Mouse (Mus musculus): ENCODE data around the gene Epx. TPM values are rescaled to one million over a fixed set of nuclear protein-coding genes. Genes with fewer than 3 reads are reported as not detected.

Epx gene
- not detected for polyA plus RNA-seq (2014; fragmentation: Illumina TruSeq; extraction: RNeasy Lipid Tissue Mini Kit (QIAGEN cat#74804); ENCODE audit: low read depth, low replicate concordance)

GRCm38 (mm10) chr11:87875436-87875835 is at the start of gene Epx:
TSS of gene Epx (minus strand) at chr11:87875536.

DNA sequence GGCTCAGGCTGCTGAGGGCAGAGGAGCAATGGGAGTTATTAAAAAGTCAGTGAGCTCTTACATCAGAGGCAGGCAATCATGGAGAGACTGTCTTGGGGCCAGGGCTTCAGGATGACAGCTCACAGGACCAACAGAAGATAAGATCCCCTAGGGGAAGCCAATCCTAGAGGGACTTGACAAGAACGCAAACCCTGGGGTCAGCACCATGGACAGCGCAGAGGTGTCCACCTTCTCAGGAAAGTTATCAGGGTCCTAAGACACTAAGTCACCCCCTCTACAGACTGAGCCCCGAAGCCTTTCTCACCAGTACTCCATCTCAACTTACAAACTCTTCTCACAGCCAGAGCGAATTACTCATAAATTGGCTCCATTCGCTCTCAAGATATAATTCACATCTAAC is 45.6 kb upstream of the Epx start, which contains the start of gene Olfr464:
Gene Olfr464 (minus strand): TSS at position 2 of the 400 bp plus-strand sequence.

DNA sequence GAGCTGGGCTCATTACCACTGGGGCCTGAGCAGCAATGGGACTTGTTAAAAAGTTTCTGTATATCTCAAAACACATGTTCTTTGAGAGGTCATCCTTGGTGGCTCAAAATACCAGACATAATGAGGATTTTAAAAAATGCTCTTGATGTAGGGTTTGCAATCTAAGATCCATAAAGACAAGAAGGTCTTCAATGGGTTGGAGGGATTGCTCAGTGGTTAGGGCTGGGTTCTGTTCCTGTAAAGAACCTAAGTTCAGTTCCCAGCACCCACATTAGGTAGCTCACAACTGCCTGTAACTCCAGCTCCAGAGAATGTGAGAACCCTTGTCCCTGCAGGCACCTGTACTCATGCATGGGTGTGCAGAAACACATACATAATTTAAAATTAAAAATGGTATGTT is 22.0 kb upstream of the Epx start, which contains the start of gene Olfr463:
Gene Olfr463 (minus strand): TSS at position 101 of the 400 bp plus-strand sequence.

DNA sequence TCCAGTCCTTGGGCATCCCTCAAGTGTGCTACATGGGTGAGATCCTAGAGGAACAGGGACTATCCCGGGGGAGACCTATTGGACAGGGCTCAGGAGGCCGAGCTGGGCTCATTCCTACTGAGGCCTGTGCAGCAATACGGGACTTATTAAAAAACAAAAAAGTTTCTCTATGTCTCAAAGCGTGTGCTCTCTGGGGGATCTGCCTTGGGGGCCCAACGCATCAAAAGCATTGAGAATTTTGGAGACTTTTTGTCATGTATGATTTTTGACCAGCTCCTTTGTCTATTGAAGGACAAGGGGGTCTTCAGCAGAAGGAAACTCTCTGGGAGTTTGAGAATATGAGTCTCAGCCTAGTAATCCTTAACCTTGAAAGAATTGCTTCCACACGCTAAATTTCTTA is 16.8 kb upstream of the Epx start, which contains the start of gene Olfr462:
Gene Olfr462 (minus strand): TSS at position 101 of the 400 bp plus-strand sequence.

GRCm38 (mm10) chr11:87852690-87853596 is 22.4 kb downstream of the Epx start, which contains the start of gene Mks1:
TSS of gene Mks1 (plus strand) at chr11:87853215.

DNA sequence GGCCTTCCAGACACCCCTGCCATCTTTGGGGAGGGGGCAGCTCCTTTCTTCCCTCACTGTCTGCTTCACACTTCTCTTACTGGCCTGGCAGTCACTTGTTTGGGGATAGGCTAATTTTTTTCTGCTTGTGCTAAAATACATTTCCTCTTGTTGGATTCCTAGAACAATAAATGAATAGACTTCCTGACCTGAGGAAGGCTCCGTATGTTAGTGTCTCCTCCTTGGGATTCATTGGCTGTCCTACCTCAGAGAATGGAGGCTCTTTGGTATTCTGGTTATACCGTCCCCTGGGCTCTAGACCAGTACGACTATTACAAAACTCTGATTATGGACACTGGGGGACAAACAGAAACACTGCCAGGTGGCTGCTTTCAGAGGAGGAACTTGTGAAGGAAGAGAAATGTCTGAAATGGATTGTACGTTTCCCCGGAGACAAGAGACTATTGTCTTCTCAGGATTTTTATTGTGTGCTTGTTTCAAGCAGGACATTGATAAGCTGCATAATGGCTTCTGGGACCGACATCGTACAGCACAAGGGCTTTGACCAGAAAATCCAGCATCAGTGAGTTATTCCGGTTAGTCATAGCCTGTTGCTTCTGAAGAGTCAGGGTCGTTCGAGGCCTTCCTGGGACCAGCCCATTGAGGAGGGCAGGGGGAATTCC is 47.0 kb downstream of the Epx start, which contains the start of gene Lpo:
Gene Lpo (minus strand): TSS at position 51 of the 662 bp plus-strand sequence.

Other genes starting within 250 kb of the Epx start
- 0.48 TPM for gene Rnf43, start 212.8 kb downstream of the Epx start, polyA plus RNA-seq (2014; fragmentation: Illumina TruSeq; extraction: RNeasy Lipid Tissue Mini Kit (QIAGEN cat#74804); ENCODE audit: low read depth, low replicate concordance)
- 12.7 TPM for gene Supt4a, start 138.0 kb downstream of the Epx start, polyA plus RNA-seq (2014; fragmentation: Illumina TruSeq; extraction: RNeasy Lipid Tissue Mini Kit (QIAGEN cat#74804); ENCODE audit: low read depth, low replicate concordance)
- 1.7 TPM for gene Tspoap1, start 115.0 kb downstream of the Epx start, polyA plus RNA-seq (2014; fragmentation: Illumina TruSeq; extraction: RNeasy Lipid Tissue Mini Kit (QIAGEN cat#74804); ENCODE audit: low read depth, low replicate concordance)
- 0.52 TPM for gene Mpo, start 82.0 kb downstream of the Epx start, polyA plus RNA-seq (2014; fragmentation: Illumina TruSeq; extraction: RNeasy Lipid Tissue Mini Kit (QIAGEN cat#74804); ENCODE audit: low read depth, low replicate concordance)
- gene Lpo, start 47.2 kb downstream of the Epx start, polyA plus RNA-seq (2014; fragmentation: Illumina TruSeq; extraction: RNeasy Lipid Tissue Mini Kit (QIAGEN cat#74804); ENCODE audit: low read depth, low replicate concordance), result not detected
- gene Mks1, start 22.3 kb downstream of the Epx start, polyA plus RNA-seq (2014; fragmentation: Illumina TruSeq; extraction: RNeasy Lipid Tissue Mini Kit (QIAGEN cat#74804); ENCODE audit: low read depth, low replicate concordance), result 4.4 TPM
- gene Olfr462, start 16.7 kb upstream of the Epx start, polyA plus RNA-seq (2014; fragmentation: Illumina TruSeq; extraction: RNeasy Lipid Tissue Mini Kit (QIAGEN cat#74804); ENCODE audit: low read depth, low replicate concordance), result not detected
- not detected for gene Olfr463, start 21.9 kb upstream of the Epx start, polyA plus RNA-seq (2014; fragmentation: Illumina TruSeq; extraction: RNeasy Lipid Tissue Mini Kit (QIAGEN cat#74804); ENCODE audit: low read depth, low replicate concordance)
- not detected for gene Olfr464, start 45.4 kb upstream of the Epx start, polyA plus RNA-seq (2014; fragmentation: Illumina TruSeq; extraction: RNeasy Lipid Tissue Mini Kit (QIAGEN cat#74804); ENCODE audit: low read depth, low replicate concordance)
- gene Dynll2, start 112.0 kb upstream of the Epx start, polyA plus RNA-seq (2014; fragmentation: Illumina TruSeq; extraction: RNeasy Lipid Tissue Mini Kit (QIAGEN cat#74804); ENCODE audit: low read depth, low replicate concordance), result 97.5 TPM
- 388 TPM for gene Srsf1, start 171.8 kb upstream of the Epx start, polyA plus RNA-seq (2014; fragmentation: Illumina TruSeq; extraction: RNeasy Lipid Tissue Mini Kit (QIAGEN cat#74804); ENCODE audit: low read depth, low replicate concordance)
- 11.9 TPM for gene Vezf1, start 192.7 kb upstream of the Epx start, polyA plus RNA-seq (2014; fragmentation: Illumina TruSeq; extraction: RNeasy Lipid Tissue Mini Kit (QIAGEN cat#74804); ENCODE audit: low read depth, low replicate concordance)
- 0.21 TPM for gene Cuedc1, start 222.5 kb upstream of the Epx start, polyA plus RNA-seq (2014; fragmentation: Illumina TruSeq; extraction: RNeasy Lipid Tissue Mini Kit (QIAGEN cat#74804); ENCODE audit: low read depth, low replicate concordance)